Mouse (Mus musculus): ENCODE data around the gene Ptbp3.
"Not testable (repeated sequence)": the region's sequence is repeated elsewhere in the genome, so short reads cannot be mapped to it uniquely, and the experiment has no call there.

Gene Ptbp3

DNA sequence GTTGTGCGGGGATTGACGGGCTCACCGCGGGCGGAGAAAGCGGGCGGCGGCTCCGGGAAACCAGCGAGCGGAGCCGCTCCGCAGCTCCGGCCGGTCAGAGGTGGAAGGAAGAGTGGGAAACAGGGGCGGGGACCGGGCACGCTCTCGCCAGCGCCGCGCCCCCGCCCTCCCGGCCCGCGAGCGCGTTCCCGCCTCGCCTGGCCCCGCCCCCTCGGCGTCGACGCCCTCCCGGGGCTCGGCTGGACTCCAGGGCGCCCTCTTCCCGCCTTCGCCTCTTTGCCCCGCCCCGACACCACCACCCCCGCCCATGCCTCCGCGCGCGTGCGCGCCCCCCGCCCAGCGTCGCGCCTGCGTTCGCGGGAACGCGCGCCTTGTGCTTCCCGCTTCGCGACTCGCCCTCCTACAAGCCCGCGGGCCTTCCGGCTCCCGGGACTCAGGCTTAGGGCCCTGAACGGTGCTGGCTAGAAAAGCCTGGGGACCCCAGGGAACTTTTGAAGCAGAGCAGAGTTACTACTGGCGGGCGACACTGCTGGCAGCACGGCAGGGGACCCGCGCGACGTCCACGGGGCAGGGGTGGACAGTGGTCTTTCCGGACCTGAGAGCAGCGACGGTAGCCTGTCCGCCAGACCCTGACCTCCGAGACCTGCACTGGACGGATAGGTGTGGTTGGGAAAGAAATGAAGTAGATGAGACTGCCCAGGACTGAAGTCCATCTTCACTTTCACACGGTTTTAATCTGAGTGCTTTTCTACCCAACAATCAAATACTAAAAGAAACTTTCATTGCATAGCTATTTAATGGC is at the start of gene Ptbp3:
Ptbp3 (minus strand) TSS at position 190 of the 802 bp plus-strand sequence.
- in situ Hi-C loops (cut with MseI, MboI) = no loop called here

- in situ Hi-C loops (cut with MseI, MboI) = no loop called here
These were observed 47.4 kb upstream of the Ptbp3 start for GRCm38 (mm10) chr4:59596556-59596955.

DNA sequence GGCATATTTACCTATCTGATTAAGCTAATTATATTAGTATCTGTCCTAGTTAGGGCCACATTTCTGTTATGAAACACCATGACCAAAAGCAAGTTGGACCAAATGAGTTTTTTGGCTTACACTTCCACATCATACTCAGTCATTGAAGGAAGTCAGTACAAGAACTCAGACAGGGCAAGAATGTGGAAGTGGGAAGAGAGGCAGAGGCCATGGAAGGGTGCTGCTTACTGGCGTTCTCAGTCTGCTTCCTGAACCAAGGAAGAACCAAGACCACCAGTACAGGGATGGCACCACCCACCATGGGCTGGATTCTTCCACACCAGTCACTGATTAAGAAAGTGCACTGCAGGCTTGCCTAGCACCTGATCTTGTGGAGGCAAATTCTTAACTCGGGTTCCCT is 45.5 kb upstream of the Ptbp3 start:
- in situ Hi-C loops (cut with MseI, MboI) = no loop called here

- in situ Hi-C loops (cut with MseI, MboI) = no loop called here
These were observed 38.7 kb upstream of the Ptbp3 start for GRCm38 (mm10) chr4:59587872-59588226.

GRCm38 (mm10) chr4:59587215-59587871 is 38.2 kb upstream of the Ptbp3 start:
- in situ Hi-C loops (cut with MseI, MboI) = no loop called here

- in situ Hi-C loops (cut with MseI, MboI) = no loop called here
These were observed 35.9 kb upstream of the Ptbp3 start for GRCm38 (mm10) chr4:59585097-59585496.

DNA sequence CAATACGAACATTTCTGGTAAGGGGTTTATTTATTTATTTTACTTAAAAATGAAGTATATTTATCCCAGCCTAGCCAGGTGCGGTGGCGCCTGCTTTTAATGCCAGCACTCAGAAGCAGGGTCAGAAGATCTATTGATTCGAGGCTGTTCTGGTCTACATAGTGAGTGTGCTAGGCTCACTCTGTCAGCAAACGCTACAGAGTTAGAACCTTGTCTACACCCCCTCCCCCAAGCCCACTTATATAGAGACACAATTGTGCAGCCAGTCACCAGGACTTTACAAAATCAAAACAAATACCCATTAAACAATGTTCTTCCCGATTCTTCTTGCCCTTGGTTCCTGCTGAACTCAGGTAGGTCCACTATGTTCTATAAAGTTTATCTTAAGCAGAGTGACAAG is 33.0 kb upstream of the Ptbp3 start:
- in situ Hi-C loops (cut with MseI, MboI) = no loop called here

- in situ Hi-C loops (cut with MseI, MboI) = no loop called here
These were observed 32.4 kb upstream of the Ptbp3 start, which contains the start of gene Hsdl2 for GRCm38 (mm10) chr4:59581314-59582185. Hsdl2 (plus strand) TSS chr4:59581563.

GRCm38 (mm10) chr4:59580495-59581281 is 31.5 kb upstream of the Ptbp3 start:
- in situ Hi-C loops (cut with MseI, MboI) = no loop called here

DNA sequence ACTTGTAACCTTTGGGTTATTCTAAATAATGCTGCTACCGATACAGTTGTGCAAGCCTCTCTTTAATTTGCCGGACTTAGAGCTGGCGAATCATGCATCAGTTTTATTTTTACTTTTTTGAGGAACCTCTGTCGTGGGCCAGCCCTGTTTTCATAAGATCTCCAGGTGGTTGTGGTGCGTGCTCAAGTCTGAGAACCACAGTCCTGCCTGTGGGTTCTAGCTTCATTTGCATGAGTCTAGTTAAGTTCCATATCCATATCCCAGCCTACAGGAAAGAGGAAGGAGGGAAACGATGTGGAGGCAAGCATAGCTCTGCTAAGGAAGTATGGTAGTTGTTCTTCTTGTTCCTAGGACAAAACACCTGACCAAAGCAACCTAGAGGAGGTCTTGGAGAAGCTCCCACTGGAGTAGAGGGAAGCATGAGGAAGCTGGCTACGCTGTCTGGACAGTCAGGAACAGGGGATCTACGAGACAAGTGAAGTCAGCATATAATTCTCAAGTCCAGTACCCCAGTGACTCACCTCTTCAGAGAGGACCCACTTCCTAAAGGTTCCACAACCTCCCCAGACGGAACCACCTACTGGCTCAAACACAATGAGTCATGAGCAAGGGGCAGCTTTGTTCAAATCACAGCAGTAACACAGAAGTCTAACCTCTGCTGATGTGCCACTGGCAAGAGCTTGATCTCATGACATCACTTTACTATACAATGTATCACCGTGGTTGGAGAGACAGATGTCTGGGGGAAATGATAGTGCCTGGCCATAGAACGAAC is 26.2 kb upstream of the Ptbp3 start:
- in situ Hi-C loops (cut with MseI, MboI) = no loop called here

GRCm38 (mm10) chr4:59572521-59573118 is 23.5 kb upstream of the Ptbp3 start:
- in situ Hi-C loops (cut with MseI, MboI) = no loop called here

DNA sequence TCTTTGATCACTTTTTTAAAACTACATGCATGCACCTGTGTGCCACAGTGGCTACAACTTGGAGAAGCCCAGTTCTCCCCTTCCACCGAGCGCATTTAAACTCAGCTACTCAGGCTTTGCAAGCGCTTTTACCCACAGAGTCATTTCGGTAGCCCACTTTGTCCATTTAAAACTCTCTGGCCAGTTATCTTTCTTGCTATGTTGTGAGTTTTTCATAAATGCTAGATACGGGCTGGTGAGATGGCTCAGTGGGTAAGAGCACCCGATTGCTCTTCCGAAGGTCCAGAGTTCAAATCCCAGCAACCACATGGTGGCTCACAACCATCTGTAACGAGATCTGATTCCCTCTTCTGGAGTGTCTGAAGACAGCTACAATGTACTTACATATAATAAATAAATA is 21.4 kb upstream of the Ptbp3 start:
- in situ Hi-C loops (cut with MseI, MboI) = not testable (repeated sequence)

- in situ Hi-C loops (cut with MseI, MboI) = loop anchor here (10.0 kb wide), 1 partner anchor 205 kb away; no protein-coding TSS in a partner anchor
These were observed 20.4 kb upstream of the Ptbp3 start for GRCm38 (mm10) chr4:59569538-59569937.

DNA sequence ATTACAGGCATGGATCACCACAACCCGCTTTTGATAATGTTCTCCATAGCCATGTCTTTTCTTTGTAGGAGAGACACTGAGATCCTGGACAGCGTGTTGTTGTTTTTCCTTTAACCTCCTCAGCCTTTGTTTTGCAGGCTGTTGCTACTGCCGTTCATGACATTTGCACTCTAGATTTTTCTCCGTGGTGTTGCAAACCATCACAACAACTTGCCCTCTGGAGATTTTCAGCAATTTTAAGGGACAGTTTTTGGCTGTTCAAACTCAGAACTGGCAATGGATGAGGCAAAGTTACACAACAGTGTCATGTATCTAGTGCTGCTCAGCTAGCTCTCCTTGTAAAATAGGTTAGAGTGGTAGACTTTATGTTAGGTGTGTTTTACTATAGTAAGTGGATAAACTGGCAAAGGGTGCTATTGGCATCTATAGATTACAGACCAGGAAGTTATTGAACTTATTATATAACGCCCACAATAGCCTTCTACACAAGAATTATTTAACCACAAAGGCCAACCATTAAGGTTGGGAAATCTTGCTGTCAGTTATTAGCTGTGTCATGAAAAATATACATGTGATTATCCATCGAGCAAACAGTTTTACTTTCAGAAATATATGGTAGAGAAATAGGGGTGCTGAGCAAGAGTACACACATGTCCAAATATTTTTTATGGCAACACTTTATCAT is 18.6 kb upstream of the Ptbp3 start:
- in situ Hi-C loops (cut with MseI, MboI) = loop anchor here (10.0 kb wide), 1 partner anchor 203 kb away; no protein-coding TSS in a partner anchor

DNA sequence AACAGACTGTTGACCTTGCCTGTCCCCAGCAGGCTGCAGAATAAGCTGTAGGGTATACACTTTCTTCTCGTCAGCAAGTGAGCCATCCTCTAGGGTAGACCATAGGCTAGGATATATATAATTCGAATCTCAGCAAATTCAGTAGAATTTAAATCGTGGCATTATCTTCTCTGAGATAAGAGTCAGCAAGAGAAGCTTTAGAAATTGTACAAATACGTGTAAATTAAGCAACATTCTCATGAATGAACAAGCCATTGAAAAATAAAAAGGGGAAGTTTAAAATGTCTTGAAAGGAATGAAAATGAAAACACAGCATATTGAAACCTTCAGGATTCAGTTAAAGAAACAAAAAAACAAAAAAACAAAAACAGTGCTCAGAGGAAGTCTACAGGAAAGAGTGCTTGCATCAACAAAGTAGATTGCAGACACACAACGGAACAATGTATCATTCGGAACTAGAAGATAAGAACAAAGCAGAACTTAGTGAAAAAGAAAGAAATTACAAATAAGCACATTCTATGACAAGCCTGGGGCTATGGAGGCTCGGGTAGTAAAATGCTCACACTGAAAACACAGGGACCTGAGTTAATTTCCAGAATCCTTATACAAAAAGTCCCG is 16.5 kb upstream of the Ptbp3 start:
- in situ Hi-C loops (cut with MseI, MboI) = loop anchor here (10.0 kb wide), 1 partner anchor 201 kb away; no protein-coding TSS in a partner anchor

DNA sequence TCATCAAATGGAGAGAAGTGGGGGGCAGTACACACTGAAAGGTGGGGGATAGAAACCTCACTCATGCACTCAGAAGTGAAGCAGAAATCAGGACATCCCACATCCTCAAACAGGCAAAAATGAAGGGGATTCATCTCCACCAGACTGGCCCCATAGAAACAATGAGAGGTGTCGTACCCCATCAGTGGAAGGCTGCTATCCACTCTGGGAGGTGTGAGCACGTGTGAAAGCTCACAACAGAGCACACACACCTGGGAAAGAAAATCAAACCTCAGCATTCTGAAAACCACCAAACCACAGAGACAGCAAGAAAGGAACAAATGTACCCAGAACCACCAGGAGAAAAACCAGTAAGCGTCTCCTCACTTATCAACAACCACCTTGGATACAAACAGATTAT is 15.0 kb upstream of the Ptbp3 start:
- in situ Hi-C loops (cut with MseI, MboI) = loop anchor here (10.0 kb wide), 1 partner anchor 199 kb away; no protein-coding TSS in a partner anchor

DNA sequence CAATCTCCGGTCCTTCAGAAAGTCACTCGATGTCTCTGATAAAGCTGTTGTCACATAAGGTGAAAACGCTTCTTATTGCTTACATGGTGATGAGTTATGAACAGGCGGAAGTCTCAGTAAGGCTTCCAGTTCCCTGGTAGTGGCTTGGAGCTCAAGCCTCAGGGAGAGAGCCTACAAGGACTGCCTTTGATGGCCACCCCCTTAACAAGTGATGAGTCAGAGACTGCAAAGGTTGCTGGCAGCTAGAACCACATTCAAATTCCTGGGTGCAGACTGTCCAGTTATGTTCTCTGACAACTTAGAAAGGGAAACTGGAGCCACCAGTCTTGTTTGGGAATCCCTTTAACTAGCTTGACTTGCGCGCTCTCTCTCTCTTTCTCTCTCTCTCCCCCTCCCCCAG is 11.0 kb upstream of the Ptbp3 start:
- in situ Hi-C loops (cut with MseI, MboI) = loop anchor here (10.0 kb wide), 1 partner anchor 195 kb away; no protein-coding TSS in a partner anchor

GRCm38 (mm10) chr4:59558096-59558720 is 9.0 kb upstream of the Ptbp3 start:
- in situ Hi-C loops (cut with MseI, MboI) = no loop called here
